Mouse (Mus musculus): ENCODE results near the gene Cryzl1. TPM values are rescaled to one million over a fixed set of nuclear protein-coding genes. Genes with fewer than 3 reads are reported as not detected.

Gene Cryzl1
- total and polyA plus RNA-seq, 3 experiments: 20.2 to 44.4 TPM; not detected in 1

- TF ChIP-seq MAX (IDR thresholded peaks at IDR 0.05; ENCODE audit: low read length): peak; percentile 75
- TF ChIP-seq ELF1 (IDR thresholded peaks at IDR 0.05; ENCODE audit: low read depth, low read length): no peak
- 0 out of 2 replicates have a peak, but pooled peaks have one; percentile 8 for TF ChIP-seq ETS1 (IDR thresholded peaks at IDR 0.05; ENCODE audit: low read depth, low read length)
- peak; percentile 65 for TF ChIP-seq ZC3H11A (IDR thresholded peaks at IDR 0.05; ENCODE audit: low read depth, low read length)
Observed at GRCm38 (mm10) chr16:91647461-91648219, 81.1 kb downstream of the Cryzl1 start, which contains the start of gene Son (continued).

GRCm38 (mm10) chr16:91646681-91647419 lies 81.9 kb downstream of the Cryzl1 start, which contains the start of gene Gart:
TSS of gene Gart (minus strand) at chr16:91646952.
- Histone ChIP-seq H3K9ac (ENCODE audit: control insufficient read depth, low read depth, low read length, poor library complexity, severe bottlenecking) (peak within 1 kb of the TSS; percentile 100), H3K27ac (ENCODE audit: control insufficient read depth, low read depth, low read length) (peak within 1 kb of the TSS; percentile 97), H3K4me3 (ENCODE audit: control insufficient read depth in 1 of 2, insufficient read depth in 1 of 2, low read depth in 2 of 2, low read length in 2 of 2) (peak within 1 kb of the TSS; percentile 95 to 99), H3K27me3 (ENCODE audit: control insufficient read depth in 1 of 2, insufficient read depth in 2 of 2, low read length in 2 of 2) (no peaks in the 10 kb centered on the region), H3K79me2 (ENCODE audit: control insufficient read depth, insufficient read depth, low read length, poor library complexity) (peaks cover 80% of the 10 kb centered on the region), H3K36me3 (ENCODE audit: control insufficient read depth in 1 of 2, insufficient read depth in 2 of 2, low read length in 2 of 2) (peaks cover 12 to 35% of the 10 kb centered on the region in 2 experiments), H3K4me1 (ENCODE audit: control insufficient read depth in 1 of 2, insufficient read depth in 2 of 2, low read length in 2 of 2) (peaks cover 5 to 11% of the 10 kb centered on the region in 2 experiments; a peak in 3 of 4 replicates), H3K9me3 (replicated peaks; ENCODE audit: insufficient read depth, low read length) (no peaks in the 10 kb centered on the region)
- peak; percentile 94 for DNase-seq (ENCODE audit: low read depth, low spot score)
- TF ChIP-seq TCF12 (IDR thresholded peaks at IDR 0.05; ENCODE audit: low read depth, low read length) (peak; percentile 47), UBTF (IDR thresholded peaks at IDR 0.05; ENCODE audit: borderline replicate concordance, insufficient read depth, low read depth, low read length) (no peak), MAFK (IDR thresholded peaks at IDR 0.05; ENCODE audit: borderline replicate concordance, low read depth, low read length) (no peak), MYC (IDR thresholded peaks at IDR 0.05; ENCODE audit: low read depth, low read length) (peak; percentile 91), EP300 (IDR thresholded peaks at IDR 0.05; ENCODE audit: low read depth in 1 of 2, low read length in 2 of 2) (no peak), JUND (IDR thresholded peaks at IDR 0.05; ENCODE audit: low read depth, low read length) (no peak), NRF1 (IDR thresholded peaks at IDR 0.05; ENCODE audit: insufficient read depth, low read depth, low read length, poor library complexity, severe bottlenecking) (no peak), CHD1 (IDR thresholded peaks at IDR 0.05; ENCODE audit: low read depth, low read length) (0 out of 2 replicates have a peak, but pooled peaks have one; percentile 31), ZKSCAN1 (IDR thresholded peaks at IDR 0.05; ENCODE audit: low read depth, low read length) (no peak), MAZ (IDR thresholded peaks at IDR 0.05; ENCODE audit: low read depth, low read length) (no peak; the same call in 1 of the 2 replicates), ZMIZ1 (IDR thresholded peaks at IDR 0.05; ENCODE audit: low read depth, low read length) (peak; percentile 92), POLR2AphosphoS2 (IDR thresholded peaks at IDR 0.05; ENCODE audit: low read length) (peak; percentile 92), CHD2 (IDR thresholded peaks at IDR 0.05; ENCODE audit: low read length) (no peak), HCFC1 (IDR thresholded peaks at IDR 0.05; ENCODE audit: low read depth, low read length) (peak; percentile 69), E2F4 (IDR thresholded peaks at IDR 0.05; ENCODE audit: borderline replicate concordance, low read depth, low read length) (no peak), MXI1 (IDR thresholded peaks at IDR 0.05; ENCODE audit: low read depth, low read length) (peak; percentile 64; the same call in 1 of the 2 replicates), KAT2A (conservative IDR thresholded peaks at IDR 0.05; ENCODE audit: low read depth, low read length) (no peak; the same call in 1 of the 2 replicates), SIN3A (IDR thresholded peaks at IDR 0.05; ENCODE audit: low read length) (peak; percentile 45), CTCF (IDR thresholded peaks at IDR 0.05 in 2 of 3, conservative IDR thresholded peaks at IDR 0.05 in 1 of 3; ENCODE audit: control insufficient read depth in 1 of 3, insufficient read depth in 1 of 3, low read depth in 2 of 3, low read length in 3 of 3, poor library complexity in 1 of 3, severe bottlenecking in 1 of 3) (no peak), ZC3H11A (IDR thresholded peaks at IDR 0.05; ENCODE audit: low read depth, low read length) (no peak), USF1 (IDR thresholded peaks at IDR 0.05; ENCODE audit: low read depth, low read length) (peak; percentile 44; the same call in 1 of the 2 replicates), ZNF384 (IDR thresholded peaks at IDR 0.05; ENCODE audit: low read depth, low read length) (no peak), NELFE (IDR thresholded peaks at IDR 0.05; ENCODE audit: low read depth, low read length) (peak; percentile 90), RCOR1 (IDR thresholded peaks at IDR 0.05; ENCODE audit: low read depth, low read length) (no peak), POLR2A (IDR thresholded peaks at IDR 0.05; ENCODE audit: control insufficient read depth in 1 of 2, insufficient read depth in 1 of 2, low read depth in 1 of 2, low read length in 2 of 2, poor library complexity in 1 of 2) (peak; percentile 93 to 97), USF2 (IDR thresholded peaks at IDR 0.05; ENCODE audit: borderline replicate concordance in 1 of 2, insufficient read depth in 1 of 2, low read depth in 1 of 2, low read length in 2 of 2) (no peak), TAL1 (IDR thresholded peaks at IDR 0.05; ENCODE audit: low read length) (no peak), ELF1 (IDR thresholded peaks at IDR 0.05; ENCODE audit: low read depth, low read length) (peak; percentile 30; the same call in 1 of the 2 replicates), TBP (IDR thresholded peaks at IDR 0.05; ENCODE audit: low read depth, low read length) (peak; percentile 88), ETS1 (IDR thresholded peaks at IDR 0.05; ENCODE audit: low read depth, low read length) (0 out of 2 replicates have a peak, but pooled peaks have one; percentile 46)

Measured in MEL (cell line).